Mouse (Mus musculus): ENCODE results near the gene Rdh1. TPM values are rescaled to one million over a fixed set of nuclear protein-coding genes. Genes with fewer than 3 reads are reported as not detected.

The Rdh1 gene
- 0.04 TPM in 1 of 2 replicates, not detected in the other for polyA plus RNA-seq (2015; fragmentation: Nextera tagmentation; extraction: Ambion mirVana)

DNA sequence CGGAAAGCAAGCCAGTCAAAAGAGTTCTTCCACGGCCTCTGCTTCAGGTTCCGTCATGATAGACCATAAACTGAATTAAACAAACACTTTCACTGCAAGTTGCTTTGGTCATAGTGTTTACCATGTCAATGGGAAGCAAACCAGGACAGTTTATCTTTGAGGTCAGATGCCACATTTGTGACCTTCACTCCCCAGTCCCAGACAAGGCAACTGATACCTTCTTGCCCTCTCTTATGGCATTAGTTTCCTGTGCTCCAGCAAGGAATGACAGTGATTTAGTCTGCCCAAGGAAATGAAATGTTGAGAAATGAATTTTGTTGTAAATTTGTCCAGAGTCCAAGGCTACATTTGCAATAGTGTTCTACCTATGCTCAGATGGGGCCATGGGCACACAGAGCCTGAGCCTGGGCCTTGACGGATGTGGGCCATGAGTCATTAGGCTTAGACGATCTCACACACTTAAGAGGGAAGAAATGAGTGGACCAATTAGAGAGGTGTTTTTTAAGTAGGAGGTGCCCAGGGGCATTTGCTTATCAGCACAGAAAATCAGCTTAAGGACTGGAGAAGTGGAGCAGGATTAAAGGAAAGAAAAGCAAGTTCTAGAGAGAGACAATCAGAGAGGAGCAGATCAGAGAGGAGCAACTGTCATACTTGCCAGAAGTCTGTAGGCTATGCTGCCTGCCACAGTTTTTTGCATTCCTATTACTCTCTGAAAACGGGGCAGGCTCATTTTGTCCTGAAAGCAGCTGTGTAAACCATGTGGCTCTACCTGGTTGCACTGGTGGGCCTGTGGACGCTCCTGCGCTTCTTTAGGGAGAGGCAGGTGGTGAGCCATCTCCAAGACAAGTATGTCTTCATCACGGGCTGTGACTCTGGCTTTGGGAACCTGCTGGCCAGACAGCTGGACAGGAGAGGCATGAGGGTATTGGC is at the start of gene Rdh1, which contains the start of gene Rdh16f1:
Rdh1 (plus strand) TSS at position 541 of the 930 bp plus-strand sequence.
Rdh16f1 (plus strand) TSS at position 607 of the 930 bp plus-strand sequence.
- Histone ChIP-seq H3K9ac (ENCODE audit: low read depth, low read length) (no peak within 1 kb of the TSS), H3K4me3 (ENCODE audit: low read length) (no peak within 1 kb of the TSS), H3K4me2 (ENCODE audit: low read length) (no peak within 1 kb of the TSS), H3K9me3 (ENCODE audit: control insufficient read depth, low read length) (no peaks in the 10 kb centered on the region), H3K27ac (ENCODE audit: low read depth, low read length) (no peak within 1 kb of the TSS), H3K36me3 (ENCODE audit: control insufficient read depth, insufficient read depth, low read length) (no peaks in the 10 kb centered on the region), H3K27me3 (replicated peaks; ENCODE audit: control insufficient read depth, insufficient read depth, low read length) (no peaks in the 10 kb centered on the region), H3K4me1 (ENCODE audit: control insufficient read depth, insufficient read depth, low read depth, low read length) (no peaks in the 10 kb centered on the region)
- 82% methylated on average over 9 of the region's 9 CpGs for WGBS
- no peak for ATAC-seq

DNA sequence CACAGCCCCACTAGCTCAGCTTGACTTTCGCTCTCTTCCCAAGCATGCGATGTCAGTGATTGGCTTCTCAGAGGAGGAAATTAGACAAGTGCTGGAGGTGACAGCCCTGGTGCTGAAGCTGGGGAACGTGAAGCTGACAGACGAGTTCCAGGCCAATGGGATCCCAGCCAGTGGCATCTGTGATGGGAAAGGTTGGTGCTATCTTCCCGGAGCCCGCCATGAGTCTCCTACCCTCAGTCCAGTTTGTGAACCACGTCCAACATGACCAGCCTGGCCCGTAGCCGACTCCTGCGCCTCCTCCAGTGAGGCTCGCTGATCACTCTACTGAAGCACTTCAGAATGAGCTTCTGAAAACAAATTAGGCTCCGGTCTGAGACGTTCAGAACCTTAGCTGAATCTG is 49.2 kb upstream of the Rdh1 start:
- Histone ChIP-seq H3K9ac (ENCODE audit: low read depth, low read length) (no peak overlapping the region), H3K4me3 (ENCODE audit: low read length) (no peak overlapping the region), H3K4me1 (ENCODE audit: control insufficient read depth, insufficient read depth, low read depth, low read length) (no peaks in the 10 kb centered on the region), H3K9me3 (ENCODE audit: control insufficient read depth, low read length) (no peaks in the 10 kb centered on the region), H3K27me3 (replicated peaks; ENCODE audit: control insufficient read depth, insufficient read depth, low read length) (no peaks in the 10 kb centered on the region), H3K4me2 (ENCODE audit: low read length) (no peak overlapping the region), H3K36me3 (ENCODE audit: control insufficient read depth, insufficient read depth, low read length) (no peaks in the 10 kb centered on the region), H3K27ac (ENCODE audit: low read depth, low read length) (no peak overlapping the region)
- no peak for ATAC-seq
- WGBS: 85% methylated on average over 13 of the region's 13 CpGs

DNA sequence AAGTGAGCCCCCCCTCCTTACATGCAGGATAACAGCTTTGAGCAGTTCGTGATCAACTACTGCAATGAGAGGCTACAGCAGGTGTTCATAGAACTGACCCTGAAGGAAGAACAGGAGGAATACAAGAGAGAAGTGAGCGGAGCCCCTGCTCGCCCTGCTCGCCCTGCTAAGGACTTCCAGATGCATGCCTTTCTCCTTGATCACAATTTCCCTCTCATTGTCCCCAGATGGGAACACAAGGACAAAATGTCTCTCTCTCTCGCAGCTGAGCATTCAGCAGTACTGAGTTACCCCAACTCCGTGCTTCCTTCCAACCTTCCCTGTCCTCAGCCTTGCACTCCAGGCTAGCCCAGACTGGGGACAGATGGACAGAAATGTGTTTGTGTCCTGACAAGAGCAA is 46.8 kb upstream of the Rdh1 start:
- H3K4me3 ChIP-seq (ENCODE audit: low read length): no peak overlapping the region
- H3K27me3 ChIP-seq (replicated peaks; ENCODE audit: control insufficient read depth, insufficient read depth, low read length): no peaks in the 10 kb centered on the region
- no peaks in the 10 kb centered on the region for H3K9me3 ChIP-seq (ENCODE audit: control insufficient read depth, low read length)

GRCm38 (mm10) chr10:127721671-127722418 is 37.7 kb upstream of the Rdh1 start:
- ATAC-seq: peak; percentile 50
- Histone ChIP-seq H3K4me3 (ENCODE audit: low read length) (no peak overlapping the region), H3K9me3 (ENCODE audit: control insufficient read depth, low read length) (no peaks in the 10 kb centered on the region), H3K4me1 (ENCODE audit: control insufficient read depth, insufficient read depth, low read depth, low read length) (peaks cover 9% of the 10 kb centered on the region), H3K36me3 (ENCODE audit: control insufficient read depth, insufficient read depth, low read length) (no peaks in the 10 kb centered on the region), H3K27me3 (replicated peaks; ENCODE audit: control insufficient read depth, insufficient read depth, low read length) (no peaks in the 10 kb centered on the region; the same call in 1 of the 2 replicates), H3K4me2 (ENCODE audit: low read length) (peak overlapping the region; percentile 41), H3K27ac (ENCODE audit: low read depth, low read length) (0 out of 2 replicates have a peak overlapping the region, but pooled peaks have one; percentile 8), H3K9ac (ENCODE audit: low read depth, low read length) (peak overlapping the region; percentile 29; the same call in 1 of the 2 replicates)
- WGBS: 8% methylated on average over 20 of the region's 20 CpGs

More for the DNA sequence above, 46.8 kb upstream of the Rdh1 start:
- no peak overlapping the region for H3K27ac ChIP-seq (ENCODE audit: low read depth, low read length)
- H3K4me1 ChIP-seq (ENCODE audit: control insufficient read depth, insufficient read depth, low read depth, low read length): no peaks in the 10 kb centered on the region
- 81% methylated on average over 6 of the region's 6 CpGs for WGBS
- no peak for ATAC-seq
- H3K36me3 ChIP-seq (ENCODE audit: control insufficient read depth, insufficient read depth, low read length): no peaks in the 10 kb centered on the region
- H3K9ac ChIP-seq (ENCODE audit: low read depth, low read length): no peak overlapping the region
- H3K4me2 ChIP-seq (ENCODE audit: low read length): no peak overlapping the region

DNA sequence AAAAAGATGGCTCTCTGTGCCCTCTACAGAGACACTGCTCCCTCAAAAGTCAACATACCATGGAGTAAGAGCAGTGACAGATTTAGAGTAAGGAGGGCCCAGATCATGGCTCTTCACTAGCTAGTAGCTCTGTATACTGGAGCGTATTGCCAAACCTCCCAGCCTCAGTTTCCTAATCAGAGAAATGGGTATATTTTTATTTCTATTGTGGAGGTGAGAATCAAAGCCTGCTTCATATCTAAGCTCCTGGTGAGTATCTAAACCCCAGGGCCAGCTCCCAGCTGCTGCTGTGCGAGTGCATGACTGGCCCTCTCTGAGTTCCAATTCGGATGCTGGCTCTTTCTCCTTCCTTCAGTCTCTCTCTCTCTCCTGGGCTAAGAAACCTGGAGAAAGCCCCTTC is 35.3 kb upstream of the Rdh1 start, which contains the start of gene Tac2:
Tac2 (plus strand) TSS at position 301 of the 400 bp plus-strand sequence.
- no peaks in the 10 kb centered on the region for H3K9me3 ChIP-seq (ENCODE audit: control insufficient read depth, low read length)
- no peaks in the 10 kb centered on the region for H3K36me3 ChIP-seq (ENCODE audit: control insufficient read depth, insufficient read depth, low read length)
- H3K4me2 ChIP-seq (ENCODE audit: low read length): no peak within 1 kb of the TSS
- no peak within 1 kb of the TSS for H3K27ac ChIP-seq (ENCODE audit: low read depth, low read length)
- H3K9ac ChIP-seq (ENCODE audit: low read depth, low read length): no peak within 1 kb of the TSS
- H3K27me3 ChIP-seq (replicated peaks; ENCODE audit: control insufficient read depth, insufficient read depth, low read length): no peaks in the 10 kb centered on the region; the same call in 1 of the 2 replicates
- ATAC-seq: no peak
- H3K4me1 ChIP-seq (ENCODE audit: control insufficient read depth, insufficient read depth, low read depth, low read length): peaks cover 9% of the 10 kb centered on the region
- WGBS: 83% methylated on average over 3 of the region's 3 CpGs
- no peak within 1 kb of the TSS for H3K4me3 ChIP-seq (ENCODE audit: low read length)

GRCm38 (mm10) chr10:127725136-127725535 is 34.4 kb upstream of the Rdh1 start:
- H3K27me3 ChIP-seq (replicated peaks; ENCODE audit: control insufficient read depth, insufficient read depth, low read length): no peaks in the 10 kb centered on the region; the same call in 1 of the 2 replicates
- WGBS: 85% methylated on average over 4 of the region's 4 CpGs
- H3K36me3 ChIP-seq (ENCODE audit: control insufficient read depth, insufficient read depth, low read length): no peaks in the 10 kb centered on the region
- no peak for ATAC-seq
- no peak overlapping the region for H3K4me3 ChIP-seq (ENCODE audit: low read length)
- peaks cover 9% of the 10 kb centered on the region for H3K4me1 ChIP-seq (ENCODE audit: control insufficient read depth, insufficient read depth, low read depth, low read length)
- H3K27ac ChIP-seq (ENCODE audit: low read depth, low read length): no peak overlapping the region
- no peaks in the 10 kb centered on the region for H3K9me3 ChIP-seq (ENCODE audit: control insufficient read depth, low read length)
- no peak overlapping the region for H3K4me2 ChIP-seq (ENCODE audit: low read length)
- no peak overlapping the region for H3K9ac ChIP-seq (ENCODE audit: low read depth, low read length)

GRCm38 (mm10) chr10:127728437-127728836 is 31.1 kb upstream of the Rdh1 start:
- H3K9ac ChIP-seq (ENCODE audit: low read depth, low read length): no peak overlapping the region
- no peak overlapping the region for H3K27ac ChIP-seq (ENCODE audit: low read depth, low read length)
- WGBS: 57% methylated on average over 8 of the region's 8 CpGs

GRCm38 (mm10) chr10:127730285-127730932 is 29.1 kb upstream of the Rdh1 start:
- no peak for ATAC-seq
- Histone ChIP-seq H3K27me3 (replicated peaks; ENCODE audit: control insufficient read depth, insufficient read depth, low read length) (no peaks in the 10 kb centered on the region), H3K4me2 (ENCODE audit: low read length) (no peak overlapping the region), H3K9ac (ENCODE audit: low read depth, low read length) (no peak overlapping the region), H3K27ac (ENCODE audit: low read depth, low read length) (no peak overlapping the region), H3K9me3 (ENCODE audit: control insufficient read depth, low read length) (no peaks in the 10 kb centered on the region), H3K4me3 (ENCODE audit: low read length) (no peak overlapping the region), H3K36me3 (ENCODE audit: control insufficient read depth, insufficient read depth, low read length) (no peaks in the 10 kb centered on the region), H3K4me1 (ENCODE audit: control insufficient read depth, insufficient read depth, low read depth, low read length) (peaks cover 2% of the 10 kb centered on the region; the same call in 1 of the 2 replicates)
- 52% methylated on average over 11 of the region's 11 CpGs for WGBS

More at GRCm38 (mm10) chr10:127728437-127728836, 31.1 kb upstream of the Rdh1 start:
- Histone ChIP-seq H3K4me1 (ENCODE audit: control insufficient read depth, insufficient read depth, low read depth, low read length) (peaks cover 2% of the 10 kb centered on the region; the same call in 1 of the 2 replicates), H3K27me3 (replicated peaks; ENCODE audit: control insufficient read depth, insufficient read depth, low read length) (no peaks in the 10 kb centered on the region), H3K4me3 (ENCODE audit: low read length) (no peak overlapping the region), H3K36me3 (ENCODE audit: control insufficient read depth, insufficient read depth, low read length) (no peaks in the 10 kb centered on the region), H3K4me2 (ENCODE audit: low read length) (no peak overlapping the region), H3K9me3 (ENCODE audit: control insufficient read depth, low read length) (no peaks in the 10 kb centered on the region)
- peak; percentile 72 for ATAC-seq

All from hindbrain, embryonic 16.5 days (tissue).